Mouse (Mus musculus): Measurements from ENCODE around the gene 1700007K13Rik. TPM values are rescaled to one million over a fixed set of nuclear protein-coding genes. Genes with fewer than 3 reads are reported as not detected.

Gene 1700007K13Rik
- polyA plus RNA-seq, 1 experiment from 2014 or later, result 2.5 TPM

DNA sequence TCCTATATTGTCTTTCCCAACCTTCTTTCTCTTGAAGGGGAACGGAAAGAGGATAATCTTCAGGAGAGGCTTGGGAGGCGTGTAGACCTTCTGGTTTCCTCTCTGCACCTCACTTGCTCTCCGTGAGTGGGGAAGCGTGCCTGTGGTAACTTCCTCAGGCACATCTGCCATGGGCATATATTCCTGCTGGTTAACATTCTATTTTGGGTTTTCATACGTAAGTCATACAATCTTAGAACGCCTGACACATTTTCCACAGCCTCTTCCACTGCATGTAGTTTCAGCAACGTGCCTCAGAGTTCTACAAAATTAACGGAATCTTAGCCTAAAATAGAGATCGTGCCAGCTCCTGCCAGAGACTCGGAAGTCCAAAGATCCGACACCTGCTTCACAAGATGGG is 30.7 kb downstream of the 1700007K13Rik start:
- no peak for ATAC-seq
- WGBS, result 90% methylated on average over 11 of the region's 11 CpGs

DNA sequence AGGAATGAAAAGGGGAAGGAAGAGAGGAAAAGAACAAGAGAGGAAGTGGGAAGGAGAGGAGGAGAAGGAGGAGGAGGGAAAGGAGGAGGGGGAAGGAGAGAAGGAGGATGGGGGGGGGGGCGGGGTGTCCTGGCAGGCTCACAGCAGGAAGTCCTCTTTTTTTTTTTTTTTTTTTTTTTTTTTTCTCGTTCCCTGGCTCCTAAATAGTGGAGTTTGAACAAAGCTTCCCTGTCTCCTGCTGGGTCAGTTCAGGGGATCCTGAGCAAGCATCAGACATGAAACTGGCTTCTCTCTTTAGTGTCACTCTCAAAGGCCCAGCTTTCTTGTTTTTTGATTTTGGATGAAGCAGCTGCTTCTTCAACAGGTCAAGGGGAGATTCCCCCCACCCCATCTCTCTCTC is 32.6 kb downstream of the 1700007K13Rik start:
- H3K36me3 ChIP-seq (ENCODE audit: control insufficient read depth, insufficient read depth, low read length), result no peaks in the 10 kb centered on the region
- H3K27me3 ChIP-seq (replicated peaks; ENCODE audit: control insufficient read depth, insufficient read depth, low read length), result no peaks in the 10 kb centered on the region
- ATAC-seq, result no peak
- no peak overlapping the region for H3K27ac ChIP-seq (ENCODE audit: low read depth, low read length)
- no peak overlapping the region for H3K4me2 ChIP-seq (ENCODE audit: low read length)
- H3K4me3 ChIP-seq (ENCODE audit: low read depth, low read length), result no peak overlapping the region
- 20% methylated on average over 1 of the region's 2 CpGs for WGBS
- H3K9me3 ChIP-seq (replicated peaks; ENCODE audit: control insufficient read depth, low read length), result no peaks in the 10 kb centered on the region
- H3K9ac ChIP-seq (ENCODE audit: low read length), result no peak overlapping the region
- H3K4me1 ChIP-seq (ENCODE audit: control insufficient read depth, insufficient read depth, low read length), result no peaks in the 10 kb centered on the region
- DNase-seq (ENCODE audit: low spot score), result no peak

More for the DNA sequence above, 30.7 kb downstream of the 1700007K13Rik start:
- DNase-seq (ENCODE audit: low spot score), result no peak
- no peak overlapping the region for H3K4me3 ChIP-seq (ENCODE audit: low read depth, low read length)
- no peaks in the 10 kb centered on the region for H3K27me3 ChIP-seq (replicated peaks; ENCODE audit: control insufficient read depth, insufficient read depth, low read length)
- H3K4me1 ChIP-seq (ENCODE audit: control insufficient read depth, insufficient read depth, low read length), result no peaks in the 10 kb centered on the region
- no peaks in the 10 kb centered on the region for H3K36me3 ChIP-seq (ENCODE audit: control insufficient read depth, insufficient read depth, low read length)
- no peak overlapping the region for H3K4me2 ChIP-seq (ENCODE audit: low read length)
- no peak overlapping the region for H3K9ac ChIP-seq (ENCODE audit: low read length)
- no peak overlapping the region for H3K27ac ChIP-seq (ENCODE audit: low read depth, low read length)
- H3K9me3 ChIP-seq (replicated peaks; ENCODE audit: control insufficient read depth, low read length), result no peaks in the 10 kb centered on the region

- no peaks in the 10 kb centered on the region for H3K9me3 ChIP-seq (replicated peaks; ENCODE audit: control insufficient read depth, low read length)
- H3K27ac ChIP-seq (ENCODE audit: low read depth, low read length), result no peak overlapping the region
- DNase-seq (ENCODE audit: low spot score) (no peak), ATAC-seq (no peak)
- 22% methylated on average over 1 of the region's 1 CpGs for WGBS
- H3K4me3 ChIP-seq (ENCODE audit: low read depth, low read length), result no peak overlapping the region
- H3K4me1 ChIP-seq (ENCODE audit: control insufficient read depth, insufficient read depth, low read length), result no peaks in the 10 kb centered on the region
- no peaks in the 10 kb centered on the region for H3K27me3 ChIP-seq (replicated peaks; ENCODE audit: control insufficient read depth, insufficient read depth, low read length)
- H3K9ac ChIP-seq (ENCODE audit: low read length), result no peak overlapping the region
- no peak overlapping the region for H3K4me2 ChIP-seq (ENCODE audit: low read length)
- no peaks in the 10 kb centered on the region for H3K36me3 ChIP-seq (ENCODE audit: control insufficient read depth, insufficient read depth, low read length)
Observed at GRCm38 (mm10) chr2:28432811-28433210, 33.3 kb downstream of the 1700007K13Rik start.

GRCm38 (mm10) chr2:28430846-28431245 is 35.3 kb downstream of the 1700007K13Rik start:
- 68% methylated on average over 6 of the region's 6 CpGs for WGBS
- no peak overlapping the region for H3K9ac ChIP-seq (ENCODE audit: low read length)
- no peak for ATAC-seq

DNA sequence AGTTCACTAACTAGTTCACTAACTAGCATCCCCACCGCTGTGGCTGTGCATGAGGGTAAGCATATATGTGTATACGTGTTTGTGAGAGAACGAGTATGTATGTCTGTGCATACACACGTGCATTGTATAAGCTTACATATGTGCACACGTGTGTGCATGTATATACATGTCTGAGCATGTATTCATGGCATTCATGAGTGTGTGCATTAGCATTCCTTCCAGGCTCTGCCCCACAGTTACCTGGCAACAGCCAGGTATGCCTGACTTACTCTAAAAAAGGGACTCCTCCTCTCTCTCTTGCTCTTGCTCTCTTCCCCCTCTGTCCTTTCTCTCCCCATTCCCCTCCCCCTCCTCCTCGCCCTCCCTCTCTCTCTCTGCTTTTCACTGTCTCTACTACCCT is 38.9 kb downstream of the 1700007K13Rik start:
- H3K4me3 ChIP-seq (ENCODE audit: low read depth, low read length), result no peak overlapping the region
- no peak overlapping the region for H3K9ac ChIP-seq (ENCODE audit: low read length)
- DNase-seq (ENCODE audit: low spot score) (no peak), ATAC-seq (no peak)
- no peaks in the 10 kb centered on the region for H3K36me3 ChIP-seq (ENCODE audit: control insufficient read depth, insufficient read depth, low read length)
- no peak overlapping the region for H3K27ac ChIP-seq (ENCODE audit: low read depth, low read length)
- no peaks in the 10 kb centered on the region for H3K9me3 ChIP-seq (replicated peaks; ENCODE audit: control insufficient read depth, low read length)
- H3K27me3 ChIP-seq (replicated peaks; ENCODE audit: control insufficient read depth, insufficient read depth, low read length), result no peaks in the 10 kb centered on the region
- 84% methylated on average over 6 of the region's 6 CpGs for WGBS
- no peaks in the 10 kb centered on the region for H3K4me1 ChIP-seq (ENCODE audit: control insufficient read depth, insufficient read depth, low read length)
- H3K4me2 ChIP-seq (ENCODE audit: low read length), result no peak overlapping the region

More at GRCm38 (mm10) chr2:28430846-28431245, 35.3 kb downstream of the 1700007K13Rik start:
- Histone ChIP-seq H3K4me2 (ENCODE audit: low read length) (no peak overlapping the region), H3K27ac (ENCODE audit: low read depth, low read length) (no peak overlapping the region), H3K9me3 (replicated peaks; ENCODE audit: control insufficient read depth, low read length) (no peaks in the 10 kb centered on the region), H3K4me3 (ENCODE audit: low read depth, low read length) (no peak overlapping the region), H3K4me1 (ENCODE audit: control insufficient read depth, insufficient read depth, low read length) (no peaks in the 10 kb centered on the region), H3K27me3 (replicated peaks; ENCODE audit: control insufficient read depth, insufficient read depth, low read length) (no peaks in the 10 kb centered on the region), H3K36me3 (ENCODE audit: control insufficient read depth, insufficient read depth, low read length) (no peaks in the 10 kb centered on the region)
- no peak for DNase-seq (ENCODE audit: low spot score)

GRCm38 (mm10) chr2:28423167-28423566 is 43.0 kb downstream of the 1700007K13Rik start:
- WGBS, result 32% methylated on average over 3 of the region's 3 CpGs
- no peaks in the 10 kb centered on the region for H3K4me1 ChIP-seq (ENCODE audit: control insufficient read depth, insufficient read depth, low read length)
- DNase-seq (ENCODE audit: low spot score) (peak; percentile 55), ATAC-seq (no peak)
- H3K4me3 ChIP-seq (ENCODE audit: low read depth, low read length), result no peak overlapping the region
- H3K9me3 ChIP-seq (replicated peaks; ENCODE audit: control insufficient read depth, low read length), result no peaks in the 10 kb centered on the region
- no peaks in the 10 kb centered on the region for H3K27me3 ChIP-seq (replicated peaks; ENCODE audit: control insufficient read depth, insufficient read depth, low read length)
- no peak overlapping the region for H3K9ac ChIP-seq (ENCODE audit: low read length)
- no peak overlapping the region for H3K27ac ChIP-seq (ENCODE audit: low read depth, low read length)
- H3K4me2 ChIP-seq (ENCODE audit: low read length), result no peak overlapping the region
- no peaks in the 10 kb centered on the region for H3K36me3 ChIP-seq (ENCODE audit: control insufficient read depth, insufficient read depth, low read length)

- no peaks in the 10 kb centered on the region for H3K9me3 ChIP-seq (replicated peaks; ENCODE audit: control insufficient read depth, low read length)
- no peaks in the 10 kb centered on the region for H3K27me3 ChIP-seq (replicated peaks; ENCODE audit: control insufficient read depth, insufficient read depth, low read length)
- H3K4me1 ChIP-seq (ENCODE audit: control insufficient read depth, insufficient read depth, low read length), result peaks cover 12% of the 10 kb centered on the region
- H3K27ac ChIP-seq (ENCODE audit: low read depth, low read length), result no peak overlapping the region
- 22% methylated on average over 4 of the region's 4 CpGs for WGBS
- DNase-seq (ENCODE audit: low spot score) (peak; percentile 95), ATAC-seq (peak; percentile 66)
- no peaks in the 10 kb centered on the region for H3K36me3 ChIP-seq (ENCODE audit: control insufficient read depth, insufficient read depth, low read length)
- H3K9ac ChIP-seq (ENCODE audit: low read length), result no peak overlapping the region
- no peak overlapping the region for H3K4me3 ChIP-seq (ENCODE audit: low read depth, low read length)
- H3K4me2 ChIP-seq (ENCODE audit: low read length), result no peak overlapping the region
Observed at GRCm38 (mm10) chr2:28419898-28420297, 46.2 kb downstream of the 1700007K13Rik start.

DNA sequence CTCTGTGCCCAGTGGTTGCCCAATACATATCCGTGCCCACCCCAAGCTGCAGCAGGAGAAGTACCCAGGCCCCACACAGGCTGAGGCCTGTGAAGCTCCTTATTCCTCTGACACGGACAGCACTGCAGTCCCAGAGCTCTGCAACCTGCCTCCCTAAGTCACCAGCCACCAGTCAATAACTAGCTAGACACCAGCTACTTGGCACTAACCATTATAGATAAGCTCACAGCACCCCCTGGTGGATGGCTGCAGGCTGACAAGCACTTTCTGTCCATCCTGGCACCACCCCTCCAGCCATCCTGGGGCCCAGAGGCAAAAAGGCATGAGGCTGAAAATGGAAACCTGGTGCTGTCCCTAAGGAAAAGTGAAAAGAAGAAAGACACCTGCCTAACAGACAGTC is 48.1 kb downstream of the 1700007K13Rik start:
- no peak overlapping the region for H3K27ac ChIP-seq (ENCODE audit: low read depth, low read length)
- peak; percentile 61 for ATAC-seq
- no peaks in the 10 kb centered on the region for H3K9me3 ChIP-seq (replicated peaks; ENCODE audit: control insufficient read depth, low read length)
- H3K4me2 ChIP-seq (ENCODE audit: low read length), result no peak overlapping the region
- no peaks in the 10 kb centered on the region for H3K36me3 ChIP-seq (ENCODE audit: control insufficient read depth, insufficient read depth, low read length)
- no peak overlapping the region for H3K4me3 ChIP-seq (ENCODE audit: low read depth, low read length)
- no peaks in the 10 kb centered on the region for H3K27me3 ChIP-seq (replicated peaks; ENCODE audit: control insufficient read depth, insufficient read depth, low read length)
- 36% methylated on average over 2 of the region's 2 CpGs for WGBS
- DNase-seq (ENCODE audit: low spot score), result peak; percentile 94
- no peak overlapping the region for H3K9ac ChIP-seq (ENCODE audit: low read length)
- peaks cover 14% of the 10 kb centered on the region for H3K4me1 ChIP-seq (ENCODE audit: control insufficient read depth, insufficient read depth, low read length)

GRCm38 (mm10) chr2:28416511-28416910 is 49.6 kb downstream of the 1700007K13Rik start:
- no peak for DNase-seq (ENCODE audit: low spot score)
- ATAC-seq, result no peak
- Histone ChIP-seq H3K4me1 (ENCODE audit: control insufficient read depth, insufficient read depth, low read length) (peaks cover 14% of the 10 kb centered on the region), H3K4me2 (ENCODE audit: low read length) (no peak overlapping the region), H3K9me3 (replicated peaks; ENCODE audit: control insufficient read depth, low read length) (no peaks in the 10 kb centered on the region), H3K9ac (ENCODE audit: low read length) (no peak overlapping the region), H3K27ac (ENCODE audit: low read depth, low read length) (no peak overlapping the region), H3K27me3 (replicated peaks; ENCODE audit: control insufficient read depth, insufficient read depth, low read length) (no peaks in the 10 kb centered on the region), H3K36me3 (ENCODE audit: control insufficient read depth, insufficient read depth, low read length) (no peaks in the 10 kb centered on the region), H3K4me3 (ENCODE audit: low read depth, low read length) (no peak overlapping the region)
- WGBS, result 88% methylated on average over 1 of the region's 1 CpGs

All from forebrain, embryonic 14.5 days (tissue).